12 mouse cellular contexts compared by ENCODE assay signal in genomic region chr4:106705096-106705665, GRCm38 (mm10). TPM values are rescaled to one million over a fixed set of nuclear protein-coding genes. Genes with fewer than 3 reads are reported as not detected.
DNase-seq lines count a peak whose midpoint lies in the region; ATAC-seq and TF ChIP-seq lines count a peak whose summit lies in the region.
"Had no signal": no experiment of that assay in that cellular context is flagged by ENCODE, and none has a peak within 500 bp of the region (broad histone marks: within the 10 kb centered on the region; RNA-seq: fewer than 3 reads in every experiment).

No protein-coding gene starts in this region.

- no peak for TF ChIP-seq EP300 in heart, postnatal 0 days (IDR thresholded peaks at IDR 0.05; ENCODE audit: low read depth)

- H3K4me2 ChIP-seq in heart, postnatal 0 days (ENCODE audit: low read depth, low read length), result no peak overlapping the region
- no peak overlapping the region for H3K4me2 ChIP-seq in forebrain, embryonic 12.5 days
- H3K4me2 ChIP-seq: embryonic facial prominence, embryonic 12.5 days; heart, embryonic 11.5 days; liver, embryonic 15.5 days had no signal

- TF ChIP-seq CTCF in heart, postnatal 0 days (IDR thresholded peaks at IDR 0.05; ENCODE audit: low read depth), result no peak

- no peak overlapping the region for H3K9ac ChIP-seq in heart, postnatal 0 days (replicated peaks; ENCODE audit: low read depth, low read length)
- no peak overlapping the region for H3K9ac ChIP-seq in forebrain, embryonic 12.5 days
- H3K9ac ChIP-seq: embryonic facial prominence, embryonic 12.5 days; liver, embryonic 15.5 days had no signal

- H3K9me3 ChIP-seq in heart, postnatal 0 days (replicated peaks; ENCODE audit: control insufficient read depth, low read length), result no peaks in the 10 kb centered on the region
- H3K9me3 ChIP-seq in heart, embryonic 10.5 days, result no peaks in the 10 kb centered on the region
- no peaks in the 10 kb centered on the region for H3K9me3 ChIP-seq in forebrain, embryonic 12.5 days
- no peaks in the 10 kb centered on the region for H3K9me3 ChIP-seq in midbrain, embryonic 10.5 days (replicated peaks)
- H3K9me3 ChIP-seq: embryonic facial prominence, embryonic 12.5 days; liver, embryonic 15.5 days had no signal

- no peaks in the 10 kb centered on the region for H3K36me3 ChIP-seq in heart, postnatal 0 days (replicated peaks; ENCODE audit: control insufficient read depth, insufficient read depth, low read length)
- no peaks in the 10 kb centered on the region for H3K36me3 ChIP-seq in heart, embryonic 10.5 days
- no peaks in the 10 kb centered on the region for H3K36me3 ChIP-seq in forebrain, embryonic 12.5 days (replicated peaks)
- H3K36me3 ChIP-seq in midbrain, embryonic 10.5 days, result no peaks in the 10 kb centered on the region
- H3K36me3 ChIP-seq: embryonic facial prominence, embryonic 12.5 days; liver, embryonic 15.5 days had no signal

- ATAC-seq in heart, postnatal 0 days (ENCODE audit: insufficient read depth, low read depth), result no peak
- ATAC-seq in forebrain, embryonic 12.5 days (ENCODE audit: low FRiP score), result no peak

- no peak overlapping the region for H3K4me3 ChIP-seq in heart, postnatal 0 days (ENCODE audit: low read depth, low read length)
- no peak overlapping the region for H3K4me3 ChIP-seq in heart, embryonic 10.5 days
- no peak overlapping the region for H3K4me3 ChIP-seq in forebrain, embryonic 12.5 days (replicated peaks)
- H3K4me3 ChIP-seq in midbrain, embryonic 10.5 days, result no peak overlapping the region
- H3K4me3 ChIP-seq: embryonic facial prominence, embryonic 12.5 days; liver, embryonic 15.5 days had no signal

- no peak for DNase-seq in heart, postnatal 0 days (ENCODE audit: low spot score)
- no peak for DNase-seq in heart, embryonic 10.5 days (ENCODE audit: low spot score)
- peak; percentile 50 for DNase-seq in R1 (ENCODE audit: low read depth, low spot score)
- peak; percentile 32 for DNase-seq in midbrain, embryonic 10.5 days (ENCODE audit: low spot score)
- no peak for DNase-seq in c-Kit-positive CD71-positive TER-119-positive erythroid progenitor cells, embryonic 14.5 days (ENCODE audit: low spot score)
- DNase-seq in cerebellum, postnatal 4 days (ENCODE audit: low spot score in 2 of 2), result no peak
- DNase-seq in adrenal gland, postnatal 36 days, result no peak

- 48% methylated on average over 8 of the region's 8 CpGs for WGBS in heart, postnatal 0 days
- WGBS in heart, embryonic 10.5 days, result 56% methylated on average over 8 of the region's 8 CpGs
- WGBS in forebrain, embryonic 12.5 days, result 33% methylated on average over 8 of the region's 8 CpGs
- WGBS in midbrain, embryonic 10.5 days, result 37% methylated on average over 8 of the region's 8 CpGs

- H3K4me1 ChIP-seq in heart, postnatal 0 days (ENCODE audit: control insufficient read depth, insufficient read depth), result no peaks in the 10 kb centered on the region
- H3K4me1 ChIP-seq in heart, embryonic 10.5 days, result peaks cover 21% of the 10 kb centered on the region
- H3K4me1 ChIP-seq in forebrain, embryonic 12.5 days, result peaks cover 26% of the 10 kb centered on the region
- H3K4me1 ChIP-seq in midbrain, embryonic 10.5 days, result peaks cover 40% of the 10 kb centered on the region
- H3K4me1 ChIP-seq: liver, embryonic 15.5 days had no signal

- H3K27me3 ChIP-seq in heart, postnatal 0 days (ENCODE audit: control insufficient read depth, insufficient read depth, low read length), result 0 out of 2 replicates have a peak, but pooled peaks cover 12% of the 10 kb centered on the region
- H3K27me3 ChIP-seq in heart, embryonic 10.5 days (ENCODE audit: insufficient read depth, poor library complexity, severe bottlenecking), result peaks cover 56% of the 10 kb centered on the region
- peaks cover 19% of the 10 kb centered on the region for H3K27me3 ChIP-seq in forebrain, embryonic 12.5 days
- H3K27me3 ChIP-seq in midbrain, embryonic 10.5 days (ENCODE audit: low read depth, poor library complexity, severe bottlenecking), result peaks cover 26% of the 10 kb centered on the region
- H3K27me3 ChIP-seq: embryonic facial prominence, embryonic 12.5 days had no signal

- H3K27ac ChIP-seq in heart, postnatal 0 days (ENCODE audit: low read depth), result peak overlapping the region; percentile 51
- no peak overlapping the region for H3K27ac ChIP-seq in heart, embryonic 10.5 days
- peak overlapping the region; percentile 26 for H3K27ac ChIP-seq in forebrain, embryonic 12.5 days
- peak overlapping the region; percentile 83 for H3K27ac ChIP-seq in midbrain, embryonic 10.5 days (replicated peaks)
- H3K27ac ChIP-seq: embryonic facial prominence, embryonic 12.5 days; liver, embryonic 15.5 days had no signal

RNA-seq across cellular contexts. Expression of gene Mroh7, which starts 25.5 kb away (rescaled TPM):
- total RNA-seq in heart, postnatal 0 days (2014; rRNA removed; ENCODE audit: low replicate concordance), result 0.15 and 2.1 TPM in 2 replicates
- polyA plus RNA-seq in heart, postnatal 0 days (2015; fragmentation: Nextera tagmentation; extraction: Ambion mirVana), result 0.33 and 0.43 TPM in 2 replicates
- polyA plus RNA-seq in heart, embryonic 10.5 days (2016; fragmentation: Nextera tagmentation; extraction: Ambion mirVana), result 0.43 and 0.83 TPM in 2 replicates
- 0.14 and 0.28 TPM in 2 replicates for polyA plus RNA-seq in forebrain, embryonic 12.5 days (2016; fragmentation: Nextera tagmentation; extraction: Ambion mirVana)
- polyA plus RNA-seq in midbrain, embryonic 10.5 days (2016; fragmentation: Nextera tagmentation; extraction: Ambion mirVana), result 0.04 and 0.05 TPM in 2 replicates
- 1 to 10 TPM in 1 of 2 experiments, under 1 TPM in 1; 0.76 to 1.1 TPM for total RNA-seq in adrenal gland, postnatal 36 days (2021)
- polyA plus RNA-seq: C2C12 had no signal

RNA-seq across cellular contexts. Expression of gene Ttc4, which starts 26.4 kb away (rescaled TPM):
- 58.9 and 60.1 TPM in 2 replicates for total RNA-seq in heart, postnatal 0 days (2014; rRNA removed; ENCODE audit: low replicate concordance)
- polyA plus RNA-seq in heart, postnatal 0 days (2015; fragmentation: Nextera tagmentation; extraction: Ambion mirVana), result 30.5 and 35.1 TPM in 2 replicates
- 71.7 and 86.0 TPM in 2 replicates for polyA plus RNA-seq in heart, embryonic 10.5 days (2016; fragmentation: Nextera tagmentation; extraction: Ambion mirVana)
- 96.2 and 98.8 TPM in 2 replicates for polyA plus RNA-seq in forebrain, embryonic 12.5 days (2016; fragmentation: Nextera tagmentation; extraction: Ambion mirVana)
- 113 and 119 TPM in 2 replicates for polyA plus RNA-seq in midbrain, embryonic 10.5 days (2016; fragmentation: Nextera tagmentation; extraction: Ambion mirVana)
- total RNA-seq in adrenal gland, postnatal 36 days (2021), result 10 to 100 TPM; 23.4 to 24.4 TPM

RNA-seq across cellular contexts. Expression of gene Fam151a, which starts 28.5 kb away (rescaled TPM):
- 1.7 TPM in 1 of 2 replicates, not detected in the other for total RNA-seq in heart, postnatal 0 days (2014; rRNA removed; ENCODE audit: low replicate concordance)
- 0.10 TPM in 1 of 2 replicates, not detected in the other for polyA plus RNA-seq in heart, postnatal 0 days (2015; fragmentation: Nextera tagmentation; extraction: Ambion mirVana)
- polyA plus RNA-seq in heart, embryonic 10.5 days (2016; fragmentation: Nextera tagmentation; extraction: Ambion mirVana), result 0.23 and 0.33 TPM in 2 replicates
- not detected in 2 replicates for polyA plus RNA-seq in forebrain, embryonic 12.5 days (2016; fragmentation: Nextera tagmentation; extraction: Ambion mirVana)
- polyA plus RNA-seq in midbrain, embryonic 10.5 days (2016; fragmentation: Nextera tagmentation; extraction: Ambion mirVana), result not detected in 2 replicates
- under 1 TPM in 1 of 2 experiments, not detected in 1; 0.17 TPM for total RNA-seq in adrenal gland, postnatal 36 days (2021)
- polyA plus RNA-seq: C2C12; heart, embryonic 11.5 days; liver, embryonic 15.5 days had no signal

RNA-seq across cellular contexts. Expression of gene Pars2, which starts 54.3 kb away (rescaled TPM):
- 12.3 and 46.3 TPM in 2 replicates for total RNA-seq in heart, postnatal 0 days (2014; rRNA removed; ENCODE audit: low replicate concordance)
- polyA plus RNA-seq in heart, postnatal 0 days (2015; fragmentation: Nextera tagmentation; extraction: Ambion mirVana), result 6.6 and 7.2 TPM in 2 replicates
- 14.9 and 16.9 TPM in 2 replicates for polyA plus RNA-seq in heart, embryonic 10.5 days (2016; fragmentation: Nextera tagmentation; extraction: Ambion mirVana)
- 11.2 and 15.9 TPM in 2 replicates for polyA plus RNA-seq in forebrain, embryonic 12.5 days (2016; fragmentation: Nextera tagmentation; extraction: Ambion mirVana)
- polyA plus RNA-seq in midbrain, embryonic 10.5 days (2016; fragmentation: Nextera tagmentation; extraction: Ambion mirVana), result 16.2 and 16.5 TPM in 2 replicates
- total RNA-seq in adrenal gland, postnatal 36 days (2021), result 1 to 10 TPM; 3.9 to 5.7 TPM

Comparison
In these comparisons a context has a peak if more than half of its experiments do, and no peak if none do; other contexts are left out.
1. DNase-seq: peak in R1 (single experiment) and midbrain, embryonic 10.5 days (single experiment); none in heart, postnatal 0 days (single experiment), heart, embryonic 10.5 days (single experiment), c-Kit-positive CD71-positive TER-119-positive erythroid progenitor cells, embryonic 14.5 days (single experiment), cerebellum, postnatal 4 days (0 of 2) and adrenal gland, postnatal 36 days (0 of 2).